Mouse (Mus musculus): ENCODE data around the gene Sec23ip.

Gene Sec23ip

GRCm38 (mm10) chr7:128779305-128779704 is 34.6 kb downstream of the Sec23ip start:
- DNase-seq (ENCODE audit: low read depth, low spot score), result peak; percentile 56

GRCm38 (mm10) chr7:128781846-128782245 is 37.1 kb downstream of the Sec23ip start:
- no peak for DNase-seq (ENCODE audit: low read depth, low spot score)

GRCm38 (mm10) chr7:128790045-128790444 is 45.3 kb downstream of the Sec23ip start:
- DNase-seq (ENCODE audit: low read depth, low spot score), result no peak

GRCm38 (mm10) chr7:128793464-128793863 is 48.7 kb downstream of the Sec23ip start:
- no peak for DNase-seq (ENCODE audit: low read depth, low spot score)

GRCm38 (mm10) chr7:128824986-128825563 is 80.3 kb downstream of the Sec23ip start:
- no peak for DNase-seq (ENCODE audit: low read depth, low spot score)

GRCm38 (mm10) chr7:128832455-128833081 is 87.8 kb downstream of the Sec23ip start:
- no peak for DNase-seq (ENCODE audit: low read depth, low spot score)

GRCm38 (mm10) chr7:128833196-128833595 is 88.5 kb downstream of the Sec23ip start:
- DNase-seq (ENCODE audit: low read depth, low spot score), result no peak
